Mouse (Mus musculus) thymus, postnatal 4 days (tissue): ENCODE measurements around the gene Pcdh10.

Source experiments
- DNase-seq: peaks from one replicate; pipeline ENCODE4 v3.0.0; 2021

The Pcdh10 gene

DNA sequence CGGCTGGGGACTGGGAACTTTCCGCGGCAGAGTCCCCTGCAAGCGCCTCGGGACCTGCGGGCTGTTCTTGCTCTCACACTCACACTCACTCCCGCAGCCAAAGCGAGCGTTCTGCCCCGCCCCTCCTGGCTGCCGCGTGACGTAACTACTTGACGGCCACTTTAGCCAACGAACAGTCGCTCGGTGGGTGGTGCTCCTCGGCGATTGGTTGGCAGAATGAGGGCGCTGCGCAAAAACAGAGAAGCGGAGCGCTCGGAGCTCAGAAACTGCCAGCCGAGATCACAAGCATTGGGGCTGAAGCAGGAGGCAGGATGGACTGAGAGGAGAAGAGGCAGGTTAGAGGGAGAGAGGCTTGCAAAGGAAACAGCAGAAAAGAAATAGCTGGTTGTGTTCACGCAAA, at the start of gene Pcdh10:
Gene Pcdh10 (plus strand): TSS at position 254 of the 400 bp plus-strand sequence.
- peak; percentile 49 for DNase-seq

DNA sequence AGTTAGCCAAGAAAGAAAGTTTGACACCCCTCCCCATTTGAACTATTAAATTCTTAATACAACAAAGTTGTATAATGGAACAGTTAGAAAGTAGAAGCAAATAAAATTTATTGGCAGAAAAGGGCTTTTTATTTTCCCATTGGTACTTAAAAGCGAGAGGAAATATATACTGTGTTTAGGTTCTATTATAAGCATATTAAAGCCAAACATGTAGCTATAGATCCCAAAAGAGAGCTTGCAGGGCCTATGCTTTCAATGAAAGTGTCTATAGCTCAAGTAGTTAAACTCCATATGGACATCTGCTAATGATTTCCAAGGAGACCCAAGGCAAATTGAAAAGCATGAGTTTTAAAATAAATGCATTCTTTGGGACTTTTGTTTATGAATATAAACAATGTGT, 22.3 kb upstream of the Pcdh10 start:
- DNase-seq, result no peak

GRCm38 (mm10) chr3:45368952-45369351, 9.2 kb upstream of the Pcdh10 start:
- DNase-seq, result no peak

DNA sequence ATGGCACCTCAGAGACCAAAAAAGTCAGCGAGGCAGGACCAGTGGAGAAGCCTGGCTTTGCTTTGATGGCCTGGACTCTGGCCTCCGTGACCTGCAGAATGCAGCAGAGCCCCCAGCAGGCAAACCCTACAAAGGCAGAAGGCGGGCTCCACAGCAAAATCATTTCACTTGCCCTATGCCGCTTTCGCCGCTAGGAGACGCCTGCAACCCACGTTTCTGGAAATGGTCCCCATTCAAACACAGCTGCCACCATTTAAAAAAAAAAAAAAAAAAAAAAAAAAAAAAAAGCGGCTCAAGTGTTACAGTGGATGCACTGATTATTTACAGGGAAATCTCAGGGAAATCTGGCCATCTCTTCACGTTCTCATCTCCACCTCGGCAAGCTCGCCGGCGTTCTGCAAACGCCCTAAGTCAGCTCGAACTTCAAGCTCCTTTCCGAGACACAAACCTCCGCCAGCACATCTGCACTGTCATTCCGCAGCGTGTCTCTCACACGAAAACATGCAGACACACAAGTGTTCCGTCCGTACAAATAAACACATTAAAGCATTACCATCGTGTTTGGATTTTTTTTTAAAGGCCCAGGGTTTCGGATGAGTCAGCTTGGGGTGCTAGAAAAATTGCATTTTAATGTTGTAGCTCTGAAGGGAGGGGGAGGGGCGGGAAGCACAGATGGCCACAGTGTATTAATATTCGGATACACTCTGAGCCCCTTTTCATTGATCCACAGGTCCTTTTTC, 2.3 kb upstream of the Pcdh10 start:
- DNase-seq, result peak; percentile 34

DNA sequence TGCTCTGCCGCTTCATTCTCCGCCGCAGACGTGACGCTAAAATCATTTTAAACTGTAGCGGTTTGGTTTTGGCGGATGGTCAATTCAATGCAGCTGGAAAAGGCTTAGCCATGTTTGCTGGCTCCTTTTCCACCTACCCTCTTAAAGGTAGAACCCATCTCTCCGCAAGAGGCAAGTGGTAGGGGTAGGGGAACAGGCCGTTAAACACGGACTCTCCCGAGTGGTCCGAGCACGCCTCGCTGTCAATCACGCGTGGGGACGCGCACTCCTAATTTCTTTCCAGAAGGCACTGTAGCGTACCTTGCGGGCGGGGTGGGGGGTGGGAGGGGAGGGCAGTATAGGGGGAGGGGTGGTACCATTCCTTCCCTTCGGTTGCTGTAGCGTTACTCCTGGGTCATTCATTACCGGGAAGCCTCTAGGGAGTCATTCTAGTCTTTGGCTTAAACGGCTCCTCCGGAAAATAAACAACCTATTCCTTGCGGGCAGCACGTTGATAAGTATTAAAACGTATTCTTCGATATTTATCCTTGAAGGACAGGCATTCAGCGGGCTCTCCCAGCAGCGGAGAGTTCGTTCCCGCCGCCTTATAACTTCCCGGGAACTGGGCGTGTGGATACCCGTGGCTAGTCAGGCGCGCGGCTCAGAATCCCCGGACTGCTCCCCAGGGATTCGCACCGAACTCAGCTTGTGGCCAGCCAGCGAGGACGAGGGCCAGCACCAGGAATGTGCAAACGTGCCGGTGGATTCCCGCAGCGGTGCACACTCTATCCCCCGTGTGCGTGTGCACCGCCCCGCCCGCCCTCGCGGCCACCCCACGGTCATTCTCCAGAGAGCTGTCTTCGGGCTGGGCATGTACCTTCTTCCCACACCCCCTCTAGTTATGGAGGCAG, 1.5 kb upstream of the Pcdh10 start:
- peak; percentile 6 for DNase-seq

DNA sequence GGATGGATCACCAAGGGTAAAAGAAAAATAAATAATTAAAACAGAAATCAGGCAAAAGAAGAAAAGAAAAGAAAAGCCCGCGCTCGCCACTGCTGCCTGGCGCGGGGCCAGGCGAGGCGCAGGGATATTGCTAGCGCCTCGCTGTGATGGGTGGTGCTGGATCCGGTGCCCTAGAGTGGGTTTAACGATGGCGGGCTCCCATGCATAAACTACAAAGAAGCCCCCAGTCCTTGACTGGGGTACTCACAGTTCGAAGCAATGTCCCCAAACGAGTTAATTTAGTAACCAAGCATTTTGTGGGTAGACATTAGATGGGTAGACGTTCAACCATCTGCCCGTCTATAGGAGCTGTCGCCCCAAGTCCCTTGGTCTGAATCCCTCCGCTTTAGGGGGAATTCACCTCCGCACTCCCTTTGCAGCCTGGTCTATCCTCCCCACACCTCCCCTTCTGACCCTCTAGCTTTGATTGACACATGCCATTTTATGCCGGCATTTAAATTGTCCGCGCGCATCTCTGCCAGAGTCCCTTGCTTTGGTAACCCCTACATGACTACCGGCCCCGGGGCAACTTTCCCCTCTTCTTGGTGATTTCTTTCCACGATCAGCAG, 703 bp upstream of the Pcdh10 start:
- peak; percentile 9 for DNase-seq

DNA sequence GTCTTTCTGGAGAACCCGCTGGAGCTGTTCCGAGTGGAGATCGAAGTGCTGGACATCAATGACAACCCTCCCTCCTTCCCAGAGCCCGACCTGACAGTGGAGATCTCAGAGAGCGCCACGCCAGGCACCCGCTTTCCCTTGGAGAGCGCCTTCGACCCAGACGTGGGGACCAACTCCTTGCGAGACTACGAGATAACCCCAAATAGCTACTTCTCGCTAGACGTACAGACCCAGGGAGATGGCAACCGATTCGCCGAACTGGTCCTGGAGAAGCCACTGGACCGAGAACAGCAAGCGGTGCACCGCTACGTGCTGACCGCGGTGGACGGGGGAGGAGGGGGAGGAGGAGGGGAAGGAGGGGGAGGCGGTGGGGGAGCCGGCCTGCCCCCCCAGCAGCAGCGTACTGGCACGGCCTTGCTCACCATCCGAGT, 1.4 kb downstream of the Pcdh10 start:
- no peak for DNase-seq

GRCm38 (mm10) chr3:45379972-45380761, 2.0 kb downstream of the Pcdh10 start:
- peak; percentile 7 for DNase-seq

DNA sequence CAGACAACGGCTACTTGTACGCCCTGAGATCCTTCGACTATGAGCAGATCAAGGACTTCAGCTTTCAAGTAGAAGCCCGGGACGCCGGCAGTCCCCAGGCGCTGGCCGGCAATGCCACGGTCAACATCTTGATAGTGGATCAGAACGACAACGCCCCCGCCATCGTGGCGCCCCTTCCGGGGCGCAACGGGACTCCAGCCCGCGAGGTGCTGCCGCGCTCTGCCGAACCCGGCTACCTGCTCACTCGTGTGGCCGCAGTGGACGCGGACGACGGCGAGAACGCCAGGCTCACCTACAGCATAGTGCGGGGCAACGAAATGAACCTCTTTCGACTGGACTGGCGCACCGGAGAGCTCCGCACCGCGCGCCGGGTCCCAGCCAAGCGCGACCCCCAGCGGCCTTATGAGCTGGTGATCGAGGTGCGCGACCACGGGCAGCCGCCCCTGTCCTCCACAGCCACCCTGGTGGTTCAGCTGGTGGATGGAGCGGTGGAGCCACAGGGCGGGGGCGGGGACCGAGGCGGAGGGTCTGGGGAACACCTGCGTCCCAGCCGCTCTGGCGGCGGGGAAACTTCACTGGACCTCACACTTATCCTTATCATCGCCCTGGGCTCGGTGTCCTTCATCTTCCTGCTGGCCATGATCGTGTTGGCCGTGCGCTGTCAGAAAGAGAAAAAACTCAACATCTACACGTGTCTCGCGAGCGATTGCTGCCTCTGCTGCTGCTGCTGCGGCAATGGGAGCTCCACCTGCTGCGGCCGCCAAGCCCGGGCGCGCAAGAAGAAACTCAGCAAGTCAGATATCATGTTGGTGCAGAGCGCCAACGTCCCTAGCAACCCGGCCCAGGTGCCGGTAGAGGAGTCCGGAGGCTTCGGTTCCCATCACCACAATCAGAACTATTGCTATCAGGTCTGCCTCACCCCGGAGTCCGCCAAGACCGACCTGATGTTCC, 2.9 kb downstream of the Pcdh10 start:
- DNase-seq, result peak; percentile 6

GRCm38 (mm10) chr3:45382032-45382755, 4.0 kb downstream of the Pcdh10 start:
- DNase-seq, result no peak

DNA sequence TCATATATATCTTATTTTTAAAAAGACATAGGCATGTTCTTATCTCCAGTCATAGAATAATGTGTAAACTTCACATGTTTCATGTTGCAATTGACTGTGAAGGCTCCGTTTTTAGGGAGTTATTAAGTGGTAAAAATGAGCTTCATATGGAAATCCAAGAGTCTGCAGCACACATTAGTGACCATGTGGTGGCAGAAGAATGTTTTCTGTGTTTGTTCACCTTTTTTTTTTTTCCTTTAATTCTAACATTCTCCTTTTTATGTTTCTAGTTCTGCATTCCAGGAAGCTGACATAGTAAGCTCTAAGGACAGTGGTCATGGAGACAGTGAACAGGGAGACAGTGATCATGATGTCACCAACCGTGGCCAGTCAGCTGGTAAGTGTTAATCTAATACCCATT, 5.6 kb downstream of the Pcdh10 start:
- DNase-seq, result no peak

DNA sequence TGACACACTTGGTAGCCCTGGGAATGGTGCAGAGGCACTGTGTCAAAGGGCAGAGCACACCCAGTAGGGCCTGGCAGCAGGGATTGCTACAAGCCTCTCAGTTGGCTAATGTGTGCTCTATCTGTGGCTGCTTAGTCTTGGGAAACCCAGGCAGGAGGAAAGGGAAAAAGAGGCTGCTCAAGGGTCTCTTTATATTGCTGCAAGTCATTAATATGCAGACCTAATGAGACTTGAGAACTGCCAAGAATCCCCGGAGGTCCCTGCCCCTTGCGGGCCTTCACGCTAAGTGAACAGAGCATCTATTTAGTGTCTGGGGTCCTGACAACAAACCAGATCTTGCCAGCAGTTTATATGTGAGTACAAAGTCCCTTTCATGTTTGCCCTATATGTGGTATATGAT, 6.8 kb downstream of the Pcdh10 start:
- DNase-seq, result no peak

DNA sequence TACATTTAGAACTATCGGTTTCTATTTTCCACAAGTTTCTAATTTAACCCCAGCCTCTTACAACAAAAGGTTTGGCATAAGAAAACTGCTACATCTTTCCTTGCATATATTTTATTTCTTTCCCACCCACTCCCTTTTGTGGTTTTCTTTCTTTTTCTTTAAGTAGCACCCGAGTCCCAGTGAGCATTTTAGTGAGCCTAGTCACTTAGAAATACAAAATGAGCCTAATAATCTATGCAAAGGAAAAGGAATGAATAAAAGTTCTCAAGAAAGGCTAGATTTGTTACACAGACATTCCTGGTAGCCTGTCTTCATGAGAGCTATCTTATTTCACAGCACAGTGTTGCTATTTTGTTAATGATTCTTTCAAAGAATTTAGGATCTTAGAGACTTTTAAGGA, 7.3 kb downstream of the Pcdh10 start:
- no peak for DNase-seq

- no peak for DNase-seq
These were observed 8.3 kb downstream of the Pcdh10 start for GRCm38 (mm10) chr3:45386512-45386911.

GRCm38 (mm10) chr3:45397101-45397500, 18.9 kb downstream of the Pcdh10 start:
- no peak for DNase-seq

- DNase-seq, result no peak
These were observed 25.0 kb downstream of the Pcdh10 start for GRCm38 (mm10) chr3:45403239-45403638.

GRCm38 (mm10) chr3:45431691-45432090, 53.5 kb downstream of the Pcdh10 start:
- no peak for DNase-seq

- no peak for DNase-seq
These were observed 54.1 kb downstream of the Pcdh10 start for GRCm38 (mm10) chr3:45432172-45432765.
